ENCODE assay signal across 17 mouse cellular contexts in the genomic region with DNA sequence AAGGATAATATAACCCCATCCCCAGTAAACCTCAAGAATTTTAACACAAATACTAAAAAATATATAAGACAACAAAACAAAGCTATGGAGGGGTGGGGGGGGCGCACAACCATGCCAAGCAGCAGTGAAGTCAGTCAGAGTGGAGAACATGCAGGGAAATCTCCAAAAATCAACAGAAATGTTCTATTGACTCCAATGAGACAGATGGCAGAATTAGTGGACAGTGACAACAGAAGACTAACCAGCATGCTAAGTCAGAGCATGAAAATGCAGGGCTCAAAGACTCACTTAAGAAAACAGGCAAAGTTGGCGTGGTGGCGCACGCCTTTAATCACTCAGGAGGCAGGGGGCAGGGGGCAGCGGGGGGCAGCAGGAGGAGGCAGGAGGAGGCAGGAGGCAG.
"Had no signal": no experiment of that assay in that cellular context is flagged by ENCODE, and none has a peak within 500 bp of the region (broad histone marks: within the 10 kb centered on the region; RNA-seq: fewer than 3 reads in every experiment).

No protein-coding gene starts in this region.

- H3K9me3 ChIP-seq: lung, embryonic 15.5 days; megakaryocyte, embryonic 14.5 days; midbrain, embryonic 13.5 days; midbrain, embryonic 15.5 days; neural tube, embryonic 12.5 days; stomach, embryonic 15.5 days had no signal

- H3K4me3 ChIP-seq: lung, embryonic 15.5 days; megakaryocyte, embryonic 14.5 days; midbrain, embryonic 13.5 days; midbrain, embryonic 15.5 days; neural tube, embryonic 12.5 days; stomach, embryonic 15.5 days had no signal

- H3K36me3 ChIP-seq: lung, embryonic 15.5 days; midbrain, embryonic 13.5 days; midbrain, embryonic 15.5 days; neural tube, embryonic 12.5 days; stomach, embryonic 15.5 days had no signal

- DNase-seq: lung, adult 2 months; lung, postnatal 14 days; lung, postnatal 36 days; right cerebral cortex, postnatal 14 days; thymus, adult 2 months; thymus, postnatal 25 days; thymus, postnatal 4 days had no signal

- H3K4me2 ChIP-seq: lung, embryonic 15.5 days; midbrain, embryonic 11.5 days; midbrain, embryonic 13.5 days; midbrain, embryonic 15.5 days; neural tube, embryonic 12.5 days; stomach, embryonic 15.5 days had no signal

- H3K4me1 ChIP-seq: midbrain, embryonic 15.5 days; stomach, embryonic 15.5 days had no signal

- H3K9ac ChIP-seq: lung, embryonic 15.5 days; midbrain, embryonic 13.5 days; midbrain, embryonic 15.5 days; neural tube, embryonic 12.5 days; stomach, embryonic 15.5 days had no signal

- H3K27me3 ChIP-seq: lung, embryonic 15.5 days; megakaryocyte, embryonic 14.5 days; midbrain, embryonic 13.5 days; midbrain, embryonic 15.5 days; neural tube, embryonic 12.5 days; stomach, embryonic 15.5 days had no signal

- ATAC-seq: lung, postnatal 0 days; midbrain, embryonic 13.5 days; midbrain, embryonic 15.5 days had no signal

- H3K27ac ChIP-seq: lung, embryonic 15.5 days; macrophage; midbrain, embryonic 13.5 days; midbrain, embryonic 15.5 days; neural tube, embryonic 12.5 days; stomach, embryonic 15.5 days; stomach, postnatal 0 days had no signal
